Mouse (Mus musculus) lung, adult 2 months (tissue): ENCODE data around the gene Cbx6.

Experiments used
- CTCF ChIP-seq: fragments of 200-500 bp; IDR thresholded peaks from 2 replicates; pipeline ENCODE4 v1.5.1; 2011; ENCODE audit warnings: mild to moderate bottlenecking, low read length, control low read depth; ENCODE audit not compliant: insufficient read depth
- POLR2A ChIP-seq: fragments of 200-500 bp; IDR thresholded peaks from 2 replicates; pipeline ENCODE4 v1.6.1; 2011; ENCODE audit warnings: low read depth, mild to moderate bottlenecking, control low read depth, low read length, borderline replicate concordance; ENCODE audit errors: extremely low read depth

- TF ChIP-seq POLR2A (no peak), CTCF (no peak)
Measured at GRCm38 (mm10) chr15:79834881-79835260, 383 bp upstream of the Cbx6 start.
